Mouse (Mus musculus): ENCODE measurements at regions not wholly inside any gene's neighbourhood (a gene's known extent, or its start where the extent isn't known, plus 50 kb on each side); places are given as distances from the start of the nearest gene placed in this dataset.

GRCm38 (mm10) chr13:47636511-47637103 is 514.2 kb downstream of the Rnf144b start:
- no peak for TF ChIP-seq POLR2A (IDR thresholded peaks at IDR 0.05; ENCODE audit: low read depth, low read length)
- TF ChIP-seq CTCF (IDR thresholded peaks at IDR 0.05; ENCODE audit: borderline replicate concordance, insufficient read depth, low read length) = no peak
